Mouse (Mus musculus) CH12.LX (cell line): ENCODE data around the gene Vwa7.

ENCODE experiments used
- CHD1 ChIP-seq: IDR thresholded peaks from 2 replicates; pipeline ENCODE4 v1.6.1; 2012; ENCODE audit warnings: low read depth, low read length, improper control_type of control experiment, inconsistent platforms
- CTCF ChIP-seq, 2 experiments: IDR thresholded peaks in 1 of 2; conservative IDR thresholded peaks in 1 of 2; 2 replicates each; pipeline ENCODE4 v1.5.1; 2011 to 2012; ENCODE audit warnings: low read depth in 2 of 2, low read length in 2 of 2, improper control_type of control experiment in 1 of 2, inconsistent platforms in 1 of 2, mild to moderate bottlenecking in 1 of 2, moderate library complexity in 1 of 2
- KAT2A ChIP-seq: IDR thresholded peaks from 2 replicates; pipeline ENCODE4 v1.6.1; 2012; ENCODE audit warnings: low read length, improper control_type of control experiment, inconsistent platforms; ENCODE audit not compliant: insufficient replicate concordance
- MEF2A ChIP-seq: IDR thresholded peaks from 2 replicates; pipeline ENCODE4 v1.6.1; 2014; ENCODE audit warnings: low read depth, mild to moderate bottlenecking, inconsistent platforms, low read length, improper control_type of control experiment, borderline replicate concordance
- MYC ChIP-seq: IDR thresholded peaks from 2 replicates; pipeline ENCODE4 v1.6.1; 2011; ENCODE audit warnings: low read depth, mild to moderate bottlenecking, improper control_type of control experiment, low read length
- NELFE ChIP-seq: IDR thresholded peaks from 2 replicates; pipeline ENCODE4 v1.6.1; 2011; ENCODE audit warnings: low read depth, low read length, improper control_type of control experiment
- PAX5 ChIP-seq: IDR thresholded peaks from 2 replicates; pipeline ENCODE4 v1.6.1; 2012; ENCODE audit warnings: low read length, inconsistent platforms, mixed read lengths
- POLR2A ChIP-seq: IDR thresholded peaks from 2 replicates; pipeline ENCODE4 v1.6.1; 2011; ENCODE audit warnings: low read depth, mild to moderate bottlenecking, improper control_type of control experiment, low read length
- SIN3A ChIP-seq: IDR thresholded peaks from 2 replicates; pipeline ENCODE4 v1.6.1; 2012; ENCODE audit warnings: low read length, improper control_type of control experiment, inconsistent platforms
- USF1 ChIP-seq: IDR thresholded peaks from 2 replicates; pipeline ENCODE4 v1.6.1; 2014; ENCODE audit warnings: low read depth, mild to moderate bottlenecking, inconsistent platforms, low read length, improper control_type of control experiment
- USF2 ChIP-seq: conservative IDR thresholded peaks from 2 replicates; pipeline ENCODE4 v1.6.1; 2011; ENCODE audit warnings: low read depth, low read length, improper control_type of control experiment

DNA sequence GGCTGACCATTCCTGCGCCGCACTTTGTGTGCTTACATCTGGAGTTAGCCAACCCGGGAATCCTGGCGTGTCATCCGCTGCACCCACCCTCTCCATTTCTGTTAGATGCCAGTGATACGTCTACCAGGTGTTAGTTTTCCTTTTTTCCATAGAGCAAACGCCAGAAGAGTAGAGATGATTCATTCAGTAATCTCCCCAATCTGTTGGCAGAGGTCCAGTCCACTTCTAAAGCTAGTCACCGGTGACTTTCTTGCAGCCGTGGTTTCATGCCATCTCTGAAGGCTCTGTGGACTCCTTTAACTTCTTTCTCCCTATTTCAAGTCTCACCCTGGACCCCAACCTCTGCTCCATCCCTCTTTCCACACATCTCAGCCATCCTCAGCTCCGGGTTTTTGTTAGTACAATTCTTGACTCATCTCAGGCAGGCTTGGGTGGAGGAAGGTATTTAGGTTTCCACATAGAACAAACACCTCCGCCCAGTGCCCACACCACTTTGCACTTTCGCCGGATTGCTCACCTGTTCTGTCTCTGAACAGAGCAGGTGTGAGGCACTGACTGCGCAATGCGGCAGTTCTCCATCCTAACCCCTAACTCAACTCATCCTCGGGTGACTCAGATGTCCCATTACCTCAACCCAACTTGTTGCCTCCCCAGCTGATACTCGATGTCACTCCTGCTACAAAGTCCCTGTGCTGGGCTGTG lies 52.0 kb downstream of the Vwa7 start:
- no peak for TF ChIP-seq NELFE
- no peak for TF ChIP-seq CHD1
- TF ChIP-seq SIN3A = no peak
- TF ChIP-seq MEF2A = no peak
- TF ChIP-seq USF2 = no peak
- TF ChIP-seq POLR2A = no peak
- TF ChIP-seq MYC = no peak
- TF ChIP-seq PAX5 = no peak
- TF ChIP-seq USF1 = no peak
- TF ChIP-seq CTCF (conservative IDR thresholded peaks at IDR 0.05 in 1 of 2, IDR thresholded peaks at IDR 0.05 in 1 of 2; ENCODE audit: low read depth in 2 of 2, low read length in 2 of 2) = no peak
- TF ChIP-seq KAT2A = no peak
